Mouse (Mus musculus) neural tube, embryonic 13.5 days (tissue): ENCODE data around the gene Arhgef11. TPM values are rescaled to one million over a fixed set of nuclear protein-coding genes. Genes with fewer than 3 reads are reported as not detected.

Experiments used
- ATAC-seq: fragments of 200-750 bp; cut with Nextera tagmentation; 2 replicates; pipeline ENCODE4 v1.8.0; 2017; ENCODE audit warnings: low read depth, mild to moderate bottlenecking, moderate TSS enrichment, moderate library complexity
- H3K27ac ChIP-seq: fragments of 300-500 bp; sonication (generic); replicated peaks from 2 replicates; pipeline ENCODE4 v1.5.1; 2015; ENCODE audit warnings: moderate library complexity, mild to moderate bottlenecking, inconsistent platforms
- H3K27me3 ChIP-seq: fragments of 300-500 bp; sonication (generic); 2 replicates; pipeline ENCODE4 v1.6.1; 2015; ENCODE audit warnings: mild to moderate bottlenecking, inconsistent platforms
- H3K36me3 ChIP-seq: fragments of 300-500 bp; sonication (generic); 2 replicates; pipeline ENCODE4 v1.6.1; 2015; ENCODE audit warnings: mild to moderate bottlenecking, inconsistent platforms
- H3K4me1 ChIP-seq: fragments of 300-500 bp; sonication (generic); replicated peaks from 2 replicates; pipeline ENCODE4 v1.6.1; 2015; ENCODE audit warnings: inconsistent platforms
- H3K4me2 ChIP-seq: fragments of 300-500 bp; sonication (generic); 2 replicates; pipeline ENCODE4 v1.6.1; 2015; ENCODE audit warnings: inconsistent platforms, mild to moderate bottlenecking, moderate library complexity
- H3K4me3 ChIP-seq: fragments of 300-500 bp; sonication (generic); 2 replicates; pipeline ENCODE4 v1.5.1; 2015; ENCODE audit warnings: mild to moderate bottlenecking, inconsistent platforms
- H3K9ac ChIP-seq: fragments of 300-500 bp; sonication (generic); 2 replicates; pipeline ENCODE4 v1.6.1; 2015; ENCODE audit warnings: moderate library complexity, mild to moderate bottlenecking, inconsistent platforms
- H3K9me3 ChIP-seq: fragments of 300-500 bp; sonication (generic); 2 replicates; pipeline ENCODE4 v1.6.1; 2016; ENCODE audit warnings: inconsistent platforms
- WGBS: fragments of 180-500 bp; shearing (Covaris S2); methylation state at CpG from one replicate; pipeline ENCODE4 v1.1.7; 2015; 5-methylcytosine and 5-hydroxymethylcytosine counted together
- polyA plus RNA-seq: library from polyadenylated mRNA; unstranded; fragments of >200 nt; fragmentation: Nextera tagmentation; extraction: Ambion mirVana; gene quantifications from 2 replicates; pipeline ENCODE4 v1.2.1, GENCODE M21; 2015

Gene Arhgef11
- polyA plus RNA-seq, 1 experiment from 2014 or later, result 22.0 TPM

DNA sequence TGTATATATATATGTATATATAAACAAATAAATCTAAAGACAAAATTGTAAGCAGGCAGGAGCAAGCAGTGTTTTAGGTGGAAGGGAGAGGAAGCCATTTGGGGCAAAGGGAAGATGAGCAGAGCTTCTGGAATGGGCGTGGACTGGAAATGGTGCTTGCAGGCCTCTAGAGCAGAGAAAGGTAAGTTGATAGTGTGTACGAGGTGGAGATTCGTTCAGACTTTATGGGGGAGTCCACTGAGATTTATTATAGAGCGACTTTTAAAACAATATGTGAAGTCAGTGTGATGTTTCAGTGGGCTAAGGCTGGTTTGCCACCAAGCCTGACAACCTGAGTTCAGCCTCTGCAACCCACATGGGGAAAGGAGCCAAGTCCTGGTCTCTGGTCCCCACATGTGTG lies 7.5 kb downstream of the Arhgef11 start:
- Histone ChIP-seq H3K4me2 (no peak overlapping the region), H3K9me3 (no peaks in the 10 kb centered on the region), H3K4me3 (no peak overlapping the region), H3K27me3 (no peaks in the 10 kb centered on the region), H3K9ac (no peak overlapping the region), H3K4me1 (peaks cover 43% of the 10 kb centered on the region), H3K27ac (no peak overlapping the region), H3K36me3 (peaks cover 6% of the 10 kb centered on the region)
- ATAC-seq, result no peak
- WGBS, result 90% methylated on average over 4 of the region's 4 CpGs

DNA sequence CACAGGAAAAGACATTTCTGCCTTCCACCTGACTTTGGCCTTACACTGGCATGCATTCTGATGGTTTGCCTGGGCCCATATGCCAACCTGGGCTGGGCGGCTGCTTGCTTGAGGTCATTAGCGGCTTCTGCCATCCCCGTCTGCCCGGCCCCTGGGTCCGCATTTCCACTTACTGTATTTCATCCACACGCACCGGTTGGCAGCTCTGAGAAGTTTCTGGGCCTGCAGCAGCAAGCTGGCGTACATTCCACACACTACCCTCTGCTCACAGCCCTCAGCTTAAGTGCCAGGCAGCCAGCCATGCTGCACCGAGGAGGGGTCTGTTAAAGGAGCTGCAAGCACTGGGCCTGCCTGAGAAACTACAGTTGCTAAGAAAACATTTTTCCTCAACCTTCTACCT lies 13.5 kb downstream of the Arhgef11 start:
- 79% methylated on average over 9 of the region's 9 CpGs for WGBS
- ATAC-seq, result no peak
- Histone ChIP-seq H3K9me3 (no peaks in the 10 kb centered on the region), H3K4me2 (no peak overlapping the region), H3K36me3 (peaks cover 6% of the 10 kb centered on the region), H3K4me1 (peaks cover 21% of the 10 kb centered on the region), H3K27ac (no peak overlapping the region), H3K27me3 (no peaks in the 10 kb centered on the region), H3K9ac (no peak overlapping the region), H3K4me3 (no peak overlapping the region)

DNA sequence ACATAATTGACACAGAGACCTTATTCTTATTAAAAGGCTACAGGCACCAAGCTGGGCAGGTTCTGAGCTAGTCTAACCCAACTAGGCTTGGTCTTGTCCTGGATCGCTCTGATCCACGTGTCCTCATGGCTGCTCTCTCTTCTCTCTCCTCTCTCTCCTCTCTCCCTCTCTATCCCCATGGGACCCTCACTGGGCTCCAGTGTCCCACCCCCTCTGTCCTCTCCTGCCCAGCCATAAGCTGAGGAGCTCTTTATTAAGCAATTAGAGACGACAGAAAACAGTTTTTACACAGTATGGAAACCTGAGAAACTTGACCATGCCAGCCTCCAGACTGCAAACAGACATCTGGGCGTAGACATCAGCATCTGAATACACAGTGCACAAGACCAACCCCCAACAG lies 14.0 kb downstream of the Arhgef11 start:
- Histone ChIP-seq H3K4me1 (peaks cover 18% of the 10 kb centered on the region), H3K36me3 (peaks cover 6% of the 10 kb centered on the region), H3K27ac (no peak overlapping the region), H3K9ac (no peak overlapping the region), H3K27me3 (no peaks in the 10 kb centered on the region), H3K4me2 (no peak overlapping the region), H3K9me3 (no peaks in the 10 kb centered on the region), H3K4me3 (no peak overlapping the region)
- ATAC-seq, result no peak
- 79% methylated on average over 4 of the region's 4 CpGs for WGBS

- Histone ChIP-seq H3K4me1 (peaks cover 14% of the 10 kb centered on the region), H3K9ac (no peak overlapping the region), H3K27me3 (no peaks in the 10 kb centered on the region), H3K27ac (no peak overlapping the region), H3K4me3 (no peak overlapping the region), H3K36me3 (no peaks in the 10 kb centered on the region), H3K9me3 (no peaks in the 10 kb centered on the region), H3K4me2 (no peak overlapping the region)
- ATAC-seq, result no peak
- 73% methylated on average over 4 of the region's 4 CpGs for WGBS
Measured at GRCm38 (mm10) chr3:87635514-87635913, 18.2 kb downstream of the Arhgef11 start.

DNA sequence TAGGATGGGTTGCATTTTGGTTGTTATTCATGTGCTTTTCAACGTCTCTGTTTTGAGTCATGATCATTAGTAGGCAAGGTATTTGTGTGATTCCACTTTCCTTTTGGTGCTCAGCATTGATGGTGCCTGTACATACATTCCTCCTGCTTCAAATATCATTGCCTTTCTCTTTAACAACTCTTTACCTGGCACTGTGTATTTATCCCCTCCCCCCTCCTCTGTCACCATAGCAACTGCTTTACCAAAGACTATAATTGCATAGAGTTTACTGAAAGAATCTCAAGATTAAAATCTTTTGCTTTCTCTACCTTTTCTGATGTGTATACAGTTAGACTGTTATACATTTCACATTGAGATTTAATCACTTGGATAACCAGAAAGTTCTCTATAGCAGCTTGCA lies 26.1 kb downstream of the Arhgef11 start:
- Histone ChIP-seq H3K4me1 (peaks cover 11% of the 10 kb centered on the region), H3K4me2 (no peak overlapping the region), H3K4me3 (no peak overlapping the region), H3K9me3 (no peaks in the 10 kb centered on the region), H3K27ac (no peak overlapping the region), H3K36me3 (0 out of 2 replicates have a peak, but pooled peaks cover 3% of the 10 kb centered on the region), H3K27me3 (no peaks in the 10 kb centered on the region), H3K9ac (no peak overlapping the region)
- ATAC-seq, result no peak
- 82% methylated on average over 1 of the region's 1 CpGs for WGBS

- 0 out of 2 replicates have a peak, but pooled peaks cover 3% of the 10 kb centered on the region for H3K36me3 ChIP-seq
- WGBS, result 96% methylated on average over 1 of the region's 1 CpGs
- peaks cover 11% of the 10 kb centered on the region for H3K4me1 ChIP-seq
- no peak overlapping the region for H3K4me3 ChIP-seq
- H3K27me3 ChIP-seq, result no peaks in the 10 kb centered on the region
- no peaks in the 10 kb centered on the region for H3K9me3 ChIP-seq
- no peak overlapping the region for H3K27ac ChIP-seq
- ATAC-seq, result no peak
- H3K4me2 ChIP-seq, result no peak overlapping the region
- no peak overlapping the region for H3K9ac ChIP-seq
Measured at GRCm38 (mm10) chr3:87646174-87646573, 28.8 kb downstream of the Arhgef11 start.

DNA sequence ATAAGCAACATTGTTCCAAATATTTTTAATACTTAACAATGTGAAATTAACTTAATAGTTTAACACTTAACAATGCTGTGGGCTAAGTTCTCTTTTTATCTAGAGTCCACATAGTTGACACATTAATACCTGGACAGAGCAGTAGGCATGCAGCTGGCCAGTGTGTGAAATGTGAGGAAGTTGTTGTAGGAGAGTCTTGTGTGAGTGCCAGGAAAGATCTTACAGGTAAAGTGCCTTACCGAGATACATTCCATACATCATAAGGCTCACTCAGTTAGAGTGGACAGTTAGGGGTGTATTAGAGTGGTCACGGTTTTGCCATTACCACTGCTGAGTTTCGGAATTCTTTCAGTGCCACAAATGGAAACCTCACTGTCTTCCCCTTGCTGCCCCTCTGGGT lies 31.7 kb downstream of the Arhgef11 start:
- H3K9me3 ChIP-seq, result no peaks in the 10 kb centered on the region
- no peak overlapping the region for H3K4me3 ChIP-seq
- no peak overlapping the region for H3K4me2 ChIP-seq
- H3K36me3 ChIP-seq, result no peaks in the 10 kb centered on the region
- ATAC-seq, result no peak
- H3K27me3 ChIP-seq, result no peaks in the 10 kb centered on the region
- no peak overlapping the region for H3K9ac ChIP-seq
- no peaks in the 10 kb centered on the region for H3K4me1 ChIP-seq
- 88% methylated on average over 3 of the region's 3 CpGs for WGBS
- H3K27ac ChIP-seq, result no peak overlapping the region

DNA sequence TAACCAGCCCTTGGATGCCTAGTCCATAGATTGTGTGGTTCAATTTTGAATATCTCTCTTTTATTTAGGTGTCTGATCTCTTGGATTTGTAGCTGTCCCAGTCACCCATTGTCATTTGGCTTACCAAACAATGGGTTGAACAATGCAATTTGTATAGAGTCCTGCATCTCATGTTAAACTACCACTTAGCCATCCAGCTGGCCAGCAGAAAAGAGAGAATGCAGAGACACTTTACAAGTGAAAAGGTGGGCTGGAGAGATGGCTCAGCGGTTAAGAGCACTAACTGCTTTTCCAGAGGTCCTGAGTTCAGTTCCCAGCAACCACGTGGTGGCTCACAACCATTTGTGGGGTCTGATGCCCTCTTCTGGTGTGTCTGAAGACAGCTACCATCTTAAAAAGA lies 41.0 kb downstream of the Arhgef11 start:
- Histone ChIP-seq H3K36me3 (no peaks in the 10 kb centered on the region), H3K4me3 (no peak overlapping the region), H3K9me3 (no peaks in the 10 kb centered on the region), H3K27me3 (no peaks in the 10 kb centered on the region), H3K4me2 (no peak overlapping the region), H3K27ac (no peak overlapping the region), H3K4me1 (peaks cover 15% of the 10 kb centered on the region), H3K9ac (no peak overlapping the region)
- 74% methylated on average over 2 of the region's 2 CpGs for WGBS
- no peak for ATAC-seq

- Histone ChIP-seq H3K4me3 (no peak overlapping the region), H3K27ac (no peak overlapping the region), H3K9ac (no peak overlapping the region), H3K27me3 (no peaks in the 10 kb centered on the region), H3K4me1 (peaks cover 15% of the 10 kb centered on the region), H3K9me3 (no peaks in the 10 kb centered on the region), H3K4me2 (no peak overlapping the region), H3K36me3 (no peaks in the 10 kb centered on the region)
- ATAC-seq, result no peak
- 91% methylated on average over 9 of the region's 9 CpGs for WGBS
Measured at GRCm38 (mm10) chr3:87659692-87660429, 42.5 kb downstream of the Arhgef11 start.

GRCm38 (mm10) chr3:87660479-87660878 lies 43.1 kb downstream of the Arhgef11 start:
- WGBS, result 80% methylated on average over 4 of the region's 4 CpGs
- H3K9ac ChIP-seq, result no peak overlapping the region
- H3K9me3 ChIP-seq, result no peaks in the 10 kb centered on the region
- H3K36me3 ChIP-seq, result no peaks in the 10 kb centered on the region
- H3K4me3 ChIP-seq, result no peak overlapping the region
- no peaks in the 10 kb centered on the region for H3K27me3 ChIP-seq
- H3K4me2 ChIP-seq, result no peak overlapping the region
- H3K4me1 ChIP-seq, result peaks cover 9% of the 10 kb centered on the region
- ATAC-seq, result no peak
- H3K27ac ChIP-seq, result no peak overlapping the region

GRCm38 (mm10) chr3:87661291-87661690 lies 43.9 kb downstream of the Arhgef11 start:
- no peaks in the 10 kb centered on the region for H3K27me3 ChIP-seq
- H3K4me3 ChIP-seq, result no peak overlapping the region
- no peak overlapping the region for H3K27ac ChIP-seq
- peaks cover 9% of the 10 kb centered on the region for H3K4me1 ChIP-seq
- H3K9ac ChIP-seq, result no peak overlapping the region
- 95% methylated on average over 1 of the region's 1 CpGs for WGBS
- no peak for ATAC-seq
- H3K4me2 ChIP-seq, result no peak overlapping the region
- H3K9me3 ChIP-seq, result no peaks in the 10 kb centered on the region
- no peaks in the 10 kb centered on the region for H3K36me3 ChIP-seq

- H3K9ac ChIP-seq, result no peak overlapping the region
- H3K36me3 ChIP-seq, result peaks cover 95% of the 10 kb centered on the region
- no peaks in the 10 kb centered on the region for H3K27me3 ChIP-seq
- no peaks in the 10 kb centered on the region for H3K4me1 ChIP-seq
- no peaks in the 10 kb centered on the region for H3K9me3 ChIP-seq
- no peak overlapping the region for H3K27ac ChIP-seq
- no peak for ATAC-seq
- H3K4me3 ChIP-seq, result no peak overlapping the region
- H3K4me2 ChIP-seq, result no peak overlapping the region
- 94% methylated on average over 2 of the region's 2 CpGs for WGBS
Measured at GRCm38 (mm10) chr3:87718525-87718924, 101.2 kb downstream of the Arhgef11 start.

DNA sequence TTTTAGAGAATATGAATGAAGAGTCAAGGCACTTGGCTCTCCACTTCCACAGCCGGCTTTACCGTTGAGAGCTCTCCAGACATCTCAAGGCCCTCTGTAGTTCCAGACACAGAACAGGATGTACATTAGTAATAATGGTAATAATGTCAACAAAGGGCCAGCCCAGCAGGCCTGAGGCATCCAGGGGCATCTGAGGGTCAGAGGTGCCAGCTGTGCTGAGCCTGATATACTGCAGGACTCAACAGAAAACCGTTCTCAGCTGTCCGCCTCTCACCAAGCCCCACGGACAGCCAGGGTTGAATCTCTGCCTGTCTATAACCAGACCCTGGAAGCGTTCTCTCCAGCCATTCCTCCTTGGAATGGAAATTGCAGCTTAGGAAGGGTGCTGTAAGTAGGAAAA lies 107.2 kb downstream of the Arhgef11 start:
- H3K9me3 ChIP-seq, result no peaks in the 10 kb centered on the region
- H3K27me3 ChIP-seq, result no peaks in the 10 kb centered on the region
- no peak overlapping the region for H3K4me3 ChIP-seq
- H3K27ac ChIP-seq, result no peak overlapping the region
- H3K4me2 ChIP-seq, result no peak overlapping the region
- H3K9ac ChIP-seq, result no peak overlapping the region
- peaks cover 94% of the 10 kb centered on the region for H3K36me3 ChIP-seq
- WGBS, result 65% methylated on average over 6 of the region's 6 CpGs
- ATAC-seq, result no peak
- H3K4me1 ChIP-seq, result no peaks in the 10 kb centered on the region
